Mouse (Mus musculus) testis, postnatal 14 days (tissue): Measurements from ENCODE around the gene Sde2.

Experiments used
- DNase-seq: peaks from one replicate; pipeline ENCODE4 v3.0.0; 2021; ENCODE audit warnings: low spot score

The Sde2 gene

GRCm38 (mm10) chr1:180850316-180851270, at the start of gene Sde2:
Sde2 (plus strand) TSS chr1:180851127.
- DNase-seq, result peak; percentile 100

- DNase-seq, result no peak
Measured at GRCm38 (mm10) chr1:180801466-180801994, 49.4 kb upstream of the Sde2 start.

GRCm38 (mm10) chr1:180803881-180804280, 47.0 kb upstream of the Sde2 start:
- DNase-seq, result no peak

GRCm38 (mm10) chr1:180808831-180809230, 42.1 kb upstream of the Sde2 start:
- no peak for DNase-seq

GRCm38 (mm10) chr1:180810976-180811375, 40.0 kb upstream of the Sde2 start:
- DNase-seq, result no peak

- no peak for DNase-seq
Measured at GRCm38 (mm10) chr1:180811596-180812462, 39.1 kb upstream of the Sde2 start.

- peak; percentile 68 for DNase-seq
Measured at GRCm38 (mm10) chr1:180812463-180813408, 38.2 kb upstream of the Sde2 start.

GRCm38 (mm10) chr1:180813409-180813884, 37.5 kb upstream of the Sde2 start:
- peak; percentile 94 for DNase-seq

GRCm38 (mm10) chr1:180813885-180814740, 36.8 kb upstream of the Sde2 start, which contains the start of gene H3f3a:
H3f3a (minus strand) TSS chr1:180813943.
- DNase-seq, result peak; percentile 83

GRCm38 (mm10) chr1:180815371-180816024, 35.4 kb upstream of the Sde2 start:
- no peak for DNase-seq

GRCm38 (mm10) chr1:180818000-180818399, 32.9 kb upstream of the Sde2 start:
- DNase-seq, result no peak

GRCm38 (mm10) chr1:180821101-180821500, 29.8 kb upstream of the Sde2 start:
- DNase-seq, result no peak

- DNase-seq, result no peak
Measured at GRCm38 (mm10) chr1:180822276-180822675, 28.7 kb upstream of the Sde2 start.

GRCm38 (mm10) chr1:180823716-180824115, 27.2 kb upstream of the Sde2 start:
- DNase-seq, result no peak

- no peak for DNase-seq
Measured at GRCm38 (mm10) chr1:180824721-180825120, 26.2 kb upstream of the Sde2 start.

- no peak for DNase-seq
Measured at GRCm38 (mm10) chr1:180826634-180827033, 24.3 kb upstream of the Sde2 start.

- DNase-seq, result no peak
Measured at GRCm38 (mm10) chr1:180829775-180830174, 21.2 kb upstream of the Sde2 start.

GRCm38 (mm10) chr1:180830175-180830574, 20.8 kb upstream of the Sde2 start:
- DNase-seq, result no peak

GRCm38 (mm10) chr1:180830588-180831346, 20.2 kb upstream of the Sde2 start:
- DNase-seq, result no peak
